Mouse (Mus musculus): Measurements from ENCODE around the gene Slc5a5.

- TF ChIP-seq CTCF (IDR thresholded peaks at IDR 0.05; ENCODE audit: borderline replicate concordance, insufficient read depth, low read depth, low read length) = 0 out of 2 replicates have a peak, but pooled peaks have one; percentile 8
- TF ChIP-seq POLR2A (IDR thresholded peaks at IDR 0.05; ENCODE audit: borderline replicate concordance, insufficient read depth, low read length) = no peak
Observed at GRCm38 (mm10) chr8:70941478-70941877, 48.9 kb upstream of the Slc5a5 start.
